Mouse (Mus musculus): ENCODE measurements around the gene Alox15. TPM values are rescaled to one million over a fixed set of nuclear protein-coding genes. Genes with fewer than 3 reads are reported as not detected.

The Alox15 gene
- total RNA-seq, 2 experiments from 2014 or later, result not detected

DNA sequence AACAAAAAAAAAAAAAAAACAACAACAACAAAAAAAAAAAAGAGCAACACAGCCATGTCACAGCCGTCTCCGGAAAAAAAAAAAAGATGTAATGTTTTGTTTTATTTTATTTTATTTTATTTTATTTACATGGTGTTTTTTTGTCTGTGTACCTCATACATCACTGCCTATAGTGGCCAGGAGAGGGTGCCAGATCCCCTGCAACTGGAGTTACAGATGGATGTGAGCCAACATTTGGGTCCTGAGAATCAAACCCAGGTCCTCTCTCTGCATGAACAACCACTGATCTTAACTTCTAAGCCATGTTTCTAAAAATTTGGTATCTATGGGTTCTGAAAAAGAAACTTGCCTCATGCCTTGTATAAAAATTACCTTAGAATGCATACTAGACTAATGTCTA, 43.5 kb downstream of the Alox15 start:
- DNase-seq, result no peak

DNA sequence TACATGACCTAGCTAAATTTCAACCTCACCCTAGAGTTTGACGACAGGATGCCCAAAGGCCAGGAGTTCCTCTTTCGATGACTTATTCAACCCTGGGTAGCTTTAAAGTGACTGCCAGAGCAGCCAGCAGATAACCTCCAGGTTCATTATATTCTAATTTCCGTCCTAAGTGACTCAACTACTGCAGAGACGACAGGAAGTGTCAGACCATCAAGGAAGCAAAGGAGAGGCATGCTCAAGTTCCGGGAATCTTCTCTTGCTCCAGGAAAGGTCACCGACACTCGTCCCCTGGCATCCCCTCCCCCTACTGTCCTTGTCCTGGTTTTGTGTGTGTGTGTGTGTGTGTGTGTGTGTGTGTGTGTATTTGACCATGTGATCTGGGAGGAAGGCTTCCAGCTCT, 45.7 kb downstream of the Alox15 start:
- no peak for DNase-seq

DNA sequence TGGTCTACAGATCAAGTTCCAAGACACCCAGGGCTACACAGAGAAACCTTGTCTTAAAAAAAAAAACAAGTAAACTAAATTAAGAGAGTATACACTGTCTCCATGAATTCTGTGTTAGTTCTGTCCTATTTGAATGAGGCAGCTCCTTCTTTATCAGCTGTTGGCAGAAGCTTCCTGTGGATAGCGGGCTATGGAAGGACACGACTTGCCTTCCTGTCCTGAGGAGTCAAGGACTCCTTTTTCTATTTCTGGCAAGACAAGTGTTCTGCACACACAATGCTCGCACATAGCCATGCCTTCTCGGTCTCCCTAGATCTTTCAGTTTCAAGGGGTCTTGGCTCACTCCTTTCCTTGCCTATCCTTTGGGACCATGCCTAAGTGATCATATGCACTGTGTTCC, 49.5 kb downstream of the Alox15 start:
- no peak for DNase-seq

DNA sequence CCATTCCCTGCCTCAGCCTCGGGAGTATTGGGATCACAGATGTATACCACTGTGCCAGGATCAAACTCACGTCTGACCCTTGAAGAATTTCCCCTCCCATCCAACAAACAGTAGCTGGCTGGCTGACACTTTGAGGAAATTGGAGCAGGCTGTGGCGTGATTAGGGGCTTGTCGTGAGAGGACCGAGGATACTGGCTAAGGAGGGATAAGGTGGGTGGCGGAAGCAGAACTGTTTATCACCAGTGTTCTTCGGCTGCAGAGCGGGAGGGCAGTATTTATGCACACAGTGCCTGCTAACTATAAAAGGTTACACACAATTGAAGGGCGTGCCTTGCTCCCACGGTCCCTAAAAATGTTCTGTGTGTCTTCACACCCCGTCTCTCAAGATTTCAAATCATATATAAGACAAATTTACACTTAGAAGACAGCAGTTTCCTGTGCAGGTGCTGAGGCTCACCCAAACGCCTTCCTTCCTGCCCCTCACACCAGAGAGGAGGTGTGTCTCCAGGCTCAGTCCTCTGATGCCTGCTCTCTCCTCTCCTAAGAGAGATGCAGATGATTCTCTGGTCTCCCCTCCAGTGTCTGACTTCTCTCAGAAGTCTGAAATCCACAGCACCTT, 53.9 kb downstream of the Alox15 start:
- no peak for DNase-seq

DNA sequence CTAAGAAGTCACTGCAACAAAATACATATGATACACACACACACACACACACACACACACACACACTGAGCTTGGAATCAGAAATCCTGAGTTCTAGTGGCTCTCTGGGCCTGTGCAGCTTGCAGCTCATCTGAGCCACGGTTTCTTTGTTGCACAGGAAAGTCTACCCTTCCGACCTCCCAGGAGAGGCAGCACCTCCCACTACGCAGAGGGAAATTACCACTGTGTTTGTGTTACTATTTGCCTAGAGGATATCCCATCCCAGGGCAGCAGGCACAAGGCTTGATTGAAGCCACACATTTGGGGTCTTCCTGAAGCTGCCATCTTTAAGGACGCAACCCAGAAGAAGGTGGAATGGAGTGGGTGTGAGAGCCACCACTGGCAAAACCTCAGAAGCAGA, 54.4 kb downstream of the Alox15 start:
- DNase-seq, result no peak

Other genes with a start within 250 kb of the Alox15 start
- gene Mgl2, start 221.7 kb downstream of the Alox15 start, total RNA-seq (2021), result under 1 TPM; 0.45 to 0.68 TPM
- gene Clec10a, start 195.8 kb downstream of the Alox15 start, total RNA-seq (2021), result 1 to 10 TPM in 1 of 2 experiments, under 1 TPM in 1; 1.00 to 1.8 TPM
- 10 to 100 TPM; 30.5 to 34.6 TPM for gene Slc16a11, start 139.3 kb downstream of the Alox15 start, total RNA-seq (2021)
- 1 to 10 TPM; 6.9 to 9.4 TPM for gene Slc16a13, start 131.0 kb downstream of the Alox15 start, total RNA-seq (2021)
- gene Bcl6b, start 122.2 kb downstream of the Alox15 start, total RNA-seq (2021), result 1 to 10 TPM; 1.1 to 1.3 TPM
- 10 to 100 TPM; 41.4 to 45.6 TPM for gene 0610010K14Rik, start 114.1 kb downstream of the Alox15 start, total RNA-seq (2021)
- gene Gm21988, start 112.2 kb downstream of the Alox15 start, total RNA-seq (2021), result 1 to 10 TPM; 3.9 to 5.1 TPM
- 100 to 1,000 TPM; 242 to 288 TPM for gene Rnasek, start 112.2 kb downstream of the Alox15 start, total RNA-seq (2021)
- gene Alox12, start 96.7 kb downstream of the Alox15 start, total RNA-seq (2021), result not detected
- not detected for gene Alox12e, start 29.4 kb downstream of the Alox15 start, total RNA-seq (2021)
- gene Pelp1, start 58.0 kb upstream of the Alox15 start, total RNA-seq (2021), result 10 to 100 TPM; 33.3 to 36.2 TPM
- gene Arrb2, start 80.6 kb upstream of the Alox15 start, total RNA-seq (2021), result 100 to 1,000 TPM; 103 to 112 TPM
- 10 to 100 TPM; 13.2 to 17.3 TPM for gene Med11, start 99.9 kb upstream of the Alox15 start, total RNA-seq (2021)
- under 1 TPM; 0.25 to 0.46 TPM for gene Zmynd15, start 107.4 kb upstream of the Alox15 start, total RNA-seq (2021)
- gene Cxcl16, start 108.0 kb upstream of the Alox15 start, total RNA-seq (2021), result under 1 TPM; 0.68 to 0.97 TPM
- gene Tm4sf5, start 153.2 kb upstream of the Alox15 start, total RNA-seq (2021), result not detected
- not detected for gene Vmo1, start 162.6 kb upstream of the Alox15 start, total RNA-seq (2021)
- not detected for gene Gltpd2, start 167.2 kb upstream of the Alox15 start, total RNA-seq (2021)
- 100 to 1,000 TPM; 174 to 193 TPM for gene Psmb6, start 173.3 kb upstream of the Alox15 start, total RNA-seq (2021)
- gene Gm40193, start 180.9 kb upstream of the Alox15 start, total RNA-seq (2021), result not detected
- gene Pld2, start 188.0 kb upstream of the Alox15 start, total RNA-seq (2021), result 10 to 100 TPM; 17.5 to 17.7 TPM
- gene Mink1, start 210.8 kb upstream of the Alox15 start, total RNA-seq (2021), result 100 to 1,000 TPM; 448 to 494 TPM